22 mouse cellular contexts compared by ENCODE assay signal in genomic region chr11:4996621-4997199, GRCm38 (mm10). TPM values are rescaled to one million over a fixed set of nuclear protein-coding genes. Genes with fewer than 3 reads are reported as not detected.
DNase-seq lines count a peak whose midpoint lies in the region; ATAC-seq and TF ChIP-seq lines count a peak whose summit lies in the region.
"Had no signal": no experiment of that assay in that cellular context is flagged by ENCODE, and none has a peak within 500 bp of the region (broad histone marks: within the 10 kb centered on the region; RNA-seq: fewer than 3 reads in every experiment).

No protein-coding gene starts in this region.

- no peak overlapping the region for H3K9ac ChIP-seq in embryonic facial prominence, embryonic 14.5 days (ENCODE audit: low read depth, low read length)
- no peak overlapping the region for H3K9ac ChIP-seq in midbrain, postnatal 0 days (replicated peaks; ENCODE audit: low read length, poor library complexity, severe bottlenecking)
- no peak overlapping the region for H3K9ac ChIP-seq in intestine, embryonic 16.5 days (ENCODE audit: low read depth, low read length)
- H3K9ac ChIP-seq: embryonic facial prominence, embryonic 13.5 days; forebrain, embryonic 15.5 days; heart, embryonic 13.5 days; hindbrain, embryonic 15.5 days had no signal

- TF ChIP-seq CTCF in midbrain, postnatal 0 days (IDR thresholded peaks at IDR 0.05) = no peak

- no peak overlapping the region for H3K27ac ChIP-seq in embryonic facial prominence, embryonic 14.5 days (replicated peaks; ENCODE audit: low read depth, low read length)
- no peak overlapping the region for H3K27ac ChIP-seq in embryonic facial prominence, embryonic 10.5 days (replicated peaks)
- no peak overlapping the region for H3K27ac ChIP-seq in midbrain, postnatal 0 days (ENCODE audit: low read depth, low read length)
- H3K27ac ChIP-seq in midbrain, embryonic 10.5 days (replicated peaks) = no peak overlapping the region
- peak overlapping the region; percentile 17 for H3K27ac ChIP-seq in intestine, embryonic 16.5 days (ENCODE audit: low read length)
- H3K27ac ChIP-seq: embryonic facial prominence, embryonic 13.5 days; forebrain, embryonic 10.5 days; forebrain, embryonic 15.5 days; heart, embryonic 13.5 days; hindbrain, embryonic 15.5 days had no signal

- H3K36me3 ChIP-seq in embryonic facial prominence, embryonic 14.5 days (ENCODE audit: control insufficient read depth, insufficient read depth, low read length) = no peaks in the 10 kb centered on the region
- peaks cover 36% of the 10 kb centered on the region for H3K36me3 ChIP-seq in embryonic facial prominence, embryonic 10.5 days (replicated peaks)
- H3K36me3 ChIP-seq in midbrain, postnatal 0 days (ENCODE audit: insufficient read depth, low read length) = peaks cover 8% of the 10 kb centered on the region; the same call in 1 of the 2 replicates
- peaks cover 54% of the 10 kb centered on the region for H3K36me3 ChIP-seq in midbrain, embryonic 10.5 days
- H3K36me3 ChIP-seq in intestine, embryonic 16.5 days (ENCODE audit: control insufficient read depth, insufficient read depth, low read length) = no peaks in the 10 kb centered on the region
- H3K36me3 ChIP-seq: forebrain, embryonic 15.5 days had no signal

- peak; percentile 21 for DNase-seq in embryonic facial prominence, embryonic 14.5 days (ENCODE audit: low spot score)
- DNase-seq in embryonic facial prominence, embryonic 10.5 days (ENCODE audit: low spot score) = no peak
- peak; percentile 27 for DNase-seq in midbrain, postnatal 0 days (ENCODE audit: low spot score)
- no peak for DNase-seq in midbrain, embryonic 10.5 days (ENCODE audit: low spot score)
- no peak for DNase-seq in ovary, postnatal 14 days (ENCODE audit: low spot score)
- DNase-seq: adrenal gland, postnatal 14 days; B cell, adult 2 months; cerebellum, adult 11-12 months; cerebellum, adult 9-10 months; cerebellum, postnatal 25 days; gastrocnemius, postnatal 14 days; heart, postnatal 36 days had no signal

- 84% methylated on average over 5 of the region's 5 CpGs for WGBS in embryonic facial prominence, embryonic 14.5 days
- WGBS in embryonic facial prominence, embryonic 10.5 days = 89% methylated on average over 5 of the region's 5 CpGs
- 90% methylated on average over 5 of the region's 5 CpGs for WGBS in midbrain, postnatal 0 days
- 93% methylated on average over 5 of the region's 5 CpGs for WGBS in midbrain, embryonic 10.5 days
- WGBS in intestine, embryonic 16.5 days = 75% methylated on average over 5 of the region's 5 CpGs

- no peaks in the 10 kb centered on the region for H3K9me3 ChIP-seq in embryonic facial prominence, embryonic 14.5 days (ENCODE audit: control insufficient read depth, low read length)
- H3K9me3 ChIP-seq in embryonic facial prominence, embryonic 10.5 days = no peaks in the 10 kb centered on the region
- no peaks in the 10 kb centered on the region for H3K9me3 ChIP-seq in midbrain, postnatal 0 days (ENCODE audit: low read length)
- no peaks in the 10 kb centered on the region for H3K9me3 ChIP-seq in midbrain, embryonic 10.5 days (replicated peaks)
- H3K9me3 ChIP-seq in intestine, embryonic 16.5 days (ENCODE audit: control insufficient read depth, low read length) = no peaks in the 10 kb centered on the region
- H3K9me3 ChIP-seq: embryonic facial prominence, embryonic 13.5 days; forebrain, embryonic 10.5 days; forebrain, embryonic 15.5 days; G1E; heart, embryonic 13.5 days; hindbrain, embryonic 15.5 days had no signal

- H3K4me2 ChIP-seq in embryonic facial prominence, embryonic 14.5 days (ENCODE audit: low read depth, low read length) = no peak overlapping the region
- no peak overlapping the region for H3K4me2 ChIP-seq in midbrain, postnatal 0 days (ENCODE audit: low read depth, low read length, poor library complexity, severe bottlenecking)
- H3K4me2 ChIP-seq in intestine, embryonic 16.5 days (ENCODE audit: low read depth, low read length) = no peak overlapping the region
- H3K4me2 ChIP-seq: embryonic facial prominence, embryonic 13.5 days; forebrain, embryonic 15.5 days; heart, embryonic 13.5 days; hindbrain, embryonic 15.5 days had no signal

- H3K4me3 ChIP-seq in embryonic facial prominence, embryonic 14.5 days (ENCODE audit: low read depth, low read length) = no peak overlapping the region
- H3K4me3 ChIP-seq in embryonic facial prominence, embryonic 10.5 days = no peak overlapping the region
- no peak overlapping the region for H3K4me3 ChIP-seq in midbrain, postnatal 0 days (ENCODE audit: low read depth, low read length)
- H3K4me3 ChIP-seq in midbrain, embryonic 10.5 days = no peak overlapping the region
- no peak overlapping the region for H3K4me3 ChIP-seq in intestine, embryonic 16.5 days (ENCODE audit: low read length)
- H3K4me3 ChIP-seq: embryonic facial prominence, embryonic 13.5 days; forebrain, embryonic 10.5 days; forebrain, embryonic 15.5 days; heart, embryonic 13.5 days; hindbrain, embryonic 15.5 days had no signal

- no peaks in the 10 kb centered on the region for H3K4me1 ChIP-seq in embryonic facial prominence, embryonic 14.5 days (ENCODE audit: control insufficient read depth, insufficient read depth, low read length)
- H3K4me1 ChIP-seq in embryonic facial prominence, embryonic 10.5 days = peaks cover 14% of the 10 kb centered on the region
- H3K4me1 ChIP-seq in midbrain, postnatal 0 days (ENCODE audit: insufficient read depth, low read length) = no peaks in the 10 kb centered on the region
- peaks cover 14% of the 10 kb centered on the region for H3K4me1 ChIP-seq in midbrain, embryonic 10.5 days
- 0 out of 2 replicates have a peak, but pooled peaks cover 3% of the 10 kb centered on the region for H3K4me1 ChIP-seq in intestine, embryonic 16.5 days (ENCODE audit: control insufficient read depth, insufficient read depth, low read length)
- H3K4me1 ChIP-seq: forebrain, embryonic 15.5 days; hindbrain, embryonic 15.5 days had no signal

- no peaks in the 10 kb centered on the region for H3K27me3 ChIP-seq in embryonic facial prominence, embryonic 14.5 days (replicated peaks; ENCODE audit: control insufficient read depth, insufficient read depth, low read length)
- H3K27me3 ChIP-seq in embryonic facial prominence, embryonic 10.5 days (replicated peaks; ENCODE audit: low read depth, poor library complexity, severe bottlenecking) = no peaks in the 10 kb centered on the region
- H3K27me3 ChIP-seq in midbrain, postnatal 0 days (ENCODE audit: insufficient read depth, low read length) = no peaks in the 10 kb centered on the region
- no peaks in the 10 kb centered on the region for H3K27me3 ChIP-seq in midbrain, embryonic 10.5 days (ENCODE audit: low read depth, poor library complexity, severe bottlenecking)
- no peaks in the 10 kb centered on the region for H3K27me3 ChIP-seq in intestine, embryonic 16.5 days (replicated peaks; ENCODE audit: control insufficient read depth, insufficient read depth, low read length)
- H3K27me3 ChIP-seq: embryonic facial prominence, embryonic 13.5 days; forebrain, embryonic 15.5 days; heart, embryonic 13.5 days; hindbrain, embryonic 15.5 days had no signal

- no peak; the same call in 1 of the 2 replicates for ATAC-seq in embryonic facial prominence, embryonic 14.5 days (ENCODE audit: low read depth)
- ATAC-seq in midbrain, postnatal 0 days (ENCODE audit: low FRiP score) = no peak
- ATAC-seq in intestine, embryonic 16.5 days = peak; percentile 64
- ATAC-seq in inflammation-experienced regulatory T-cells, adult 6 months = no peak
- ATAC-seq: CD4-positive, CD25-positive, alpha-beta regulatory T cell, adult 4 months; forebrain, embryonic 15.5 days had no signal

RNA-seq across cellular contexts. Expression of gene Ap1b1, which starts 10.1 kb away (rescaled TPM):
- 48.9 and 57.1 TPM in 2 replicates for polyA plus RNA-seq in embryonic facial prominence, embryonic 14.5 days (2014; fragmentation: Nextera tagmentation; extraction: Ambion mirVana)
- polyA plus RNA-seq in embryonic facial prominence, embryonic 10.5 days (2016; fragmentation: Nextera tagmentation; extraction: Ambion mirVana) = 58.6 and 60.2 TPM in 2 replicates
- 122 and 130 TPM in 2 replicates for total RNA-seq in midbrain, postnatal 0 days (2014; rRNA removed)
- 94.8 and 99.5 TPM in 2 replicates for polyA plus RNA-seq in midbrain, postnatal 0 days (2015; fragmentation: Nextera tagmentation; extraction: Ambion mirVana)
- polyA plus RNA-seq in midbrain, embryonic 10.5 days (2016; fragmentation: Nextera tagmentation; extraction: Ambion mirVana) = 62.2 and 68.4 TPM in 2 replicates
- polyA plus RNA-seq in intestine, embryonic 16.5 days (2015; fragmentation: Nextera tagmentation; extraction: Ambion mirVana) = 81.2 and 85.4 TPM in 2 replicates
- 10 to 100 TPM; 48.9 to 55.5 (median 50.0) TPM for polyA plus RNA-seq in inflammation-experienced regulatory T-cells, adult 6 months (2017; shearing (Covaris generic))

RNA-seq across cellular contexts. Expression of gene Nefh, which starts 48.8 kb away (rescaled TPM):
- polyA plus RNA-seq in embryonic facial prominence, embryonic 14.5 days (2014; fragmentation: Nextera tagmentation; extraction: Ambion mirVana) = 1.6 and 1.7 TPM in 2 replicates
- polyA plus RNA-seq in embryonic facial prominence, embryonic 10.5 days (2016; fragmentation: Nextera tagmentation; extraction: Ambion mirVana) = 0.14 and 0.25 TPM in 2 replicates
- 13.0 and 15.7 TPM in 2 replicates for total RNA-seq in midbrain, postnatal 0 days (2014; rRNA removed)
- 7.7 and 8.3 TPM in 2 replicates for polyA plus RNA-seq in midbrain, postnatal 0 days (2015; fragmentation: Nextera tagmentation; extraction: Ambion mirVana)
- polyA plus RNA-seq in midbrain, embryonic 10.5 days (2016; fragmentation: Nextera tagmentation; extraction: Ambion mirVana) = 0.23 and 0.29 TPM in 2 replicates
- 0.55 and 0.61 TPM in 2 replicates for polyA plus RNA-seq in intestine, embryonic 16.5 days (2015; fragmentation: Nextera tagmentation; extraction: Ambion mirVana)
- 1 to 10 TPM; 6.4 to 7.0 (median 6.4) TPM for polyA plus RNA-seq in inflammation-experienced regulatory T-cells, adult 6 months (2017; shearing (Covaris generic))
- total RNA-seq: heart, adult 8-10 months; heart, postnatal 36 days had no signal

Comparison
In these comparisons a context has a peak if more than half of its experiments do, and no peak if none do; other contexts are left out.
1. DNase-seq: peak in embryonic facial prominence, embryonic 14.5 days (single experiment) and midbrain, postnatal 0 days (single experiment); none in embryonic facial prominence, embryonic 10.5 days (single experiment), midbrain, embryonic 10.5 days (single experiment) and ovary, postnatal 14 days (single experiment).